Mouse (Mus musculus) liver, embryonic 15.5 days (tissue): ENCODE measurements around the gene Gm12355. TPM values are rescaled to one million over a fixed set of nuclear protein-coding genes. Genes with fewer than 3 reads are reported as not detected.
A peak's percentile ranks its signal among the peaks of the same experiment; 100 is the strongest.

Experiments
- ATAC-seq: fragments of 200-750 bp; cut with Nextera tagmentation; 2 replicates; pipeline ENCODE4 v1.8.0; 2017; ENCODE audit warnings: moderate number of reproducible peaks, mild to moderate bottlenecking, moderate library complexity; ENCODE audit not compliant: insufficient read depth
- H3K27ac ChIP-seq: fragments of 300-500 bp; sonication (generic); replicated peaks from 2 replicates; pipeline ENCODE4 v1.5.1; 2015; ENCODE audit warnings: mild to moderate bottlenecking, inconsistent platforms
- H3K27me3 ChIP-seq: fragments of 300-500 bp; sonication (generic); 2 replicates; pipeline ENCODE4 v1.6.1; 2015; ENCODE audit warnings: mild to moderate bottlenecking, inconsistent platforms
- H3K36me3 ChIP-seq: fragments of 300-500 bp; sonication (generic); replicated peaks from 2 replicates; pipeline ENCODE4 v1.6.1; 2015; ENCODE audit warnings: moderate library complexity, mild to moderate bottlenecking, inconsistent platforms
- H3K4me1 ChIP-seq: fragments of 300-500 bp; sonication (generic); replicated peaks from 2 replicates; pipeline ENCODE4 v1.6.1; 2015; ENCODE audit warnings: inconsistent platforms
- H3K4me2 ChIP-seq: fragments of 300-500 bp; sonication (generic); 2 replicates; pipeline ENCODE4 v1.6.1; 2015; ENCODE audit warnings: moderate library complexity, mild to moderate bottlenecking, inconsistent platforms
- H3K4me3 ChIP-seq: fragments of 300-500 bp; sonication (generic); replicated peaks from 2 replicates; pipeline ENCODE4 v1.5.1; 2015; ENCODE audit warnings: mild to moderate bottlenecking, inconsistent platforms
- H3K9ac ChIP-seq: fragments of 300-500 bp; sonication (generic); 2 replicates; pipeline ENCODE4 v1.6.1; 2015; ENCODE audit warnings: moderate library complexity, mild to moderate bottlenecking, inconsistent platforms
- H3K9me3 ChIP-seq: fragments of 300-500 bp; sonication (generic); replicated peaks from 2 replicates; pipeline ENCODE4 v1.6.1; 2016; ENCODE audit warnings: inconsistent platforms
- WGBS: fragments of 180-500 bp; shearing (Covaris S2); methylation state at CpG from one replicate; pipeline ENCODE4 v1.1.7; 2015; ENCODE audit warnings: mixed read lengths; ENCODE audit not compliant: insufficient replicate concordance; 5-methylcytosine and 5-hydroxymethylcytosine counted together
- polyA plus RNA-seq: library from polyadenylated mRNA; unstranded; fragments of >200 nt; fragmentation: Nextera tagmentation; extraction: Ambion mirVana; gene quantifications from 2 replicates; pipeline ENCODE4 v1.2.1, GENCODE M21; 2015

Gm12355 gene
- polyA plus RNA-seq, 1 experiment from 2014 or later = 0.44 TPM

- Histone ChIP-seq H3K9ac (peak overlapping the region; percentile 77), H3K4me2 (peak overlapping the region; percentile 84), H3K27me3 (no peaks in the 10 kb centered on the region), H3K27ac (peak overlapping the region; percentile 100), H3K36me3 (peaks cover 18% of the 10 kb centered on the region), H3K4me3 (peak overlapping the region; percentile 71), H3K9me3 (no peaks in the 10 kb centered on the region), H3K4me1 (peaks cover 89% of the 10 kb centered on the region)
- WGBS = 14% methylated on average over 17 of the region's 17 CpGs
- ATAC-seq = 0 out of 2 replicates have a peak, but pooled peaks have one; percentile 1
Observed at GRCm38 (mm10) chr11:98581286-98582029, 44.0 kb downstream of the Gm12355 start.

GRCm38 (mm10) chr11:98580301-98581121 is 45.0 kb downstream of the Gm12355 start:
- Histone ChIP-seq H3K9me3 (no peaks in the 10 kb centered on the region), H3K27me3 (no peaks in the 10 kb centered on the region), H3K27ac (peak overlapping the region; percentile 100), H3K4me2 (peak overlapping the region; percentile 84), H3K4me3 (peak overlapping the region; percentile 71), H3K9ac (peak overlapping the region; percentile 77), H3K4me1 (peaks cover 80% of the 10 kb centered on the region), H3K36me3 (peaks cover 18% of the 10 kb centered on the region)
- WGBS = 16% methylated on average over 16 of the region's 16 CpGs
- peak; percentile 74 for ATAC-seq

GRCm38 (mm10) chr11:98577776-98578175 is 47.7 kb downstream of the Gm12355 start:
- no peaks in the 10 kb centered on the region for H3K27me3 ChIP-seq
- H3K4me2 ChIP-seq = no peak overlapping the region
- H3K36me3 ChIP-seq = peaks cover 7% of the 10 kb centered on the region; the same call in 1 of the 2 replicates
- no peak overlapping the region for H3K9ac ChIP-seq
- H3K27ac ChIP-seq = 0 out of 2 replicates have a peak overlapping the region, but pooled peaks have one; percentile 41
- ATAC-seq = no peak
- WGBS = 88% methylated on average over 5 of the region's 5 CpGs
- no peak overlapping the region for H3K4me3 ChIP-seq
- H3K4me1 ChIP-seq = peaks cover 53% of the 10 kb centered on the region
- no peaks in the 10 kb centered on the region for H3K9me3 ChIP-seq

Other genes with a start within 250 kb of the Gm12355 start
- gene Tcap, start 241.8 kb downstream of the Gm12355 start, polyA plus RNA-seq = 1.1 and 1.7 TPM in 2 replicates
- gene Pnmt, start 239.2 kb downstream of the Gm12355 start, polyA plus RNA-seq = not detected in 2 replicates
- gene Pgap3, start 225.2 kb downstream of the Gm12355 start, polyA plus RNA-seq = 3.3 and 3.5 TPM in 2 replicates
- 2.0 and 2.3 TPM in 2 replicates for gene Erbb2, start 213.2 kb downstream of the Gm12355 start, polyA plus RNA-seq
- gene Mien1, start 186.7 kb downstream of the Gm12355 start, polyA plus RNA-seq = 57.2 TPM in 2 replicates
- gene Grb7, start 179.3 kb downstream of the Gm12355 start, polyA plus RNA-seq = 25.5 and 32.0 TPM in 2 replicates
- 0.10 and 0.13 TPM in 2 replicates for gene Ikzf3, start 79.6 kb downstream of the Gm12355 start, polyA plus RNA-seq
- gene Zpbp2, start 74.6 kb downstream of the Gm12355 start, polyA plus RNA-seq = 0.62 and 0.79 TPM in 2 replicates
- 40.6 and 45.4 TPM in 2 replicates for gene Ormdl3, start 38.3 kb downstream of the Gm12355 start, polyA plus RNA-seq
- not detected in 2 replicates for gene Lrrc3c, start 27.4 kb downstream of the Gm12355 start, polyA plus RNA-seq
- gene Gsdma3, start 699 bp upstream of the Gm12355 start, polyA plus RNA-seq = not detected in 2 replicates
- not detected in 2 replicates for gene Gsdma2, start 21.1 kb upstream of the Gm12355 start, polyA plus RNA-seq
- gene Gsdma, start 38.7 kb upstream of the Gm12355 start, polyA plus RNA-seq = not detected in 2 replicates
- 102 and 109 TPM in 2 replicates for gene Psmd3, start 56.9 kb upstream of the Gm12355 start, polyA plus RNA-seq
- not detected in 2 replicates for gene Csf3, start 75.6 kb upstream of the Gm12355 start, polyA plus RNA-seq
- gene Med24, start 103.8 kb upstream of the Gm12355 start, polyA plus RNA-seq = 24.2 and 27.7 TPM in 2 replicates
- 7.2 and 7.6 TPM in 2 replicates for gene Thra, start 115.0 kb upstream of the Gm12355 start, polyA plus RNA-seq
- gene Nr1d1, start 149.7 kb upstream of the Gm12355 start, polyA plus RNA-seq = 0.63 and 0.85 TPM in 2 replicates
- gene Msl1, start 169.9 kb upstream of the Gm12355 start, polyA plus RNA-seq = 5.2 and 5.8 TPM in 2 replicates
- 14.4 and 16.2 TPM in 2 replicates for gene Casc3, start 179.2 kb upstream of the Gm12355 start, polyA plus RNA-seq
- gene Rapgefl1, start 211.1 kb upstream of the Gm12355 start, polyA plus RNA-seq = 0.24 and 0.28 TPM in 2 replicates
- gene Wipf2, start 238.0 kb upstream of the Gm12355 start, polyA plus RNA-seq = 1.2 and 1.3 TPM in 2 replicates